Mouse (Mus musculus) layer of hippocampus, postnatal 14 days (tissue): Measurements from ENCODE around the gene Fam155a. TPM values are rescaled to one million over a fixed set of nuclear protein-coding genes. Genes with fewer than 3 reads are reported as not detected.

Experiments used
- DNase-seq, 2 experiments: peaks; one replicate each; pipeline ENCODE4 v3.0.0; 2021 to 2022; ENCODE audit warnings: low spot score in 2 of 2, mixed read lengths in 1 of 2
- total RNA-seq, 2 experiments: library from RNA; stranded (reverse); gene quantifications; 2 replicates each; pipeline ENCODE4 v1.2.3; 2021

The Fam155a gene
- total RNA-seq, 2 experiments from 2014 or later = 98.4 to 111 TPM

- DNase-seq = no peak
These were observed 270.2 kb downstream of the Fam155a start for GRCm38 (mm10) chr8:9500751-9501150.

DNA sequence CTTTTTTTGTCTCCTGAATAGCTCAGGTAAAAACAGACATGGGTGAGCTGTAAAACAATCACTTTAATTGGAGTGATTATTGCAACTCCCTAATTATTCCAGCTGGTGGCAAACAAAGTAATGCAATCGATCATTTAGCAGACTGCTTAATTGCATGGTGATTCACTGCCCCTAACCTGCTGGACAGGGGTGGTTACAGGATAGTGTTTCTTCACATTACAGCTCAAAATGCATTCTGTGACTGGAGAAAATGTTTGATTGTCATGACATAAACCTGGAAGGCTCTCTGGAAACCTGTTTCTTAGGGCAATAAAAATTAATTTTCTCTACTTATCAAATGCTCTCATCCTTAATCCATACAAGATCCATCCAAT is 276.7 kb downstream of the Fam155a start:
- DNase-seq = no peak

- no peak for DNase-seq
These were observed 277.3 kb downstream of the Fam155a start for GRCm38 (mm10) chr8:9493557-9494224.

- no peak for DNase-seq
These were observed 288.4 kb downstream of the Fam155a start for GRCm38 (mm10) chr8:9482565-9482964.

- no peak for DNase-seq
These were observed 299.7 kb downstream of the Fam155a start for GRCm38 (mm10) chr8:9471290-9471689.

GRCm38 (mm10) chr8:9470114-9470513 is 300.8 kb downstream of the Fam155a start:
- DNase-seq = no peak

- no peak for DNase-seq
These were observed 309.9 kb downstream of the Fam155a start for GRCm38 (mm10) chr8:9461111-9461510.

GRCm38 (mm10) chr8:9460707-9461106 is 310.3 kb downstream of the Fam155a start:
- no peak for DNase-seq

DNA sequence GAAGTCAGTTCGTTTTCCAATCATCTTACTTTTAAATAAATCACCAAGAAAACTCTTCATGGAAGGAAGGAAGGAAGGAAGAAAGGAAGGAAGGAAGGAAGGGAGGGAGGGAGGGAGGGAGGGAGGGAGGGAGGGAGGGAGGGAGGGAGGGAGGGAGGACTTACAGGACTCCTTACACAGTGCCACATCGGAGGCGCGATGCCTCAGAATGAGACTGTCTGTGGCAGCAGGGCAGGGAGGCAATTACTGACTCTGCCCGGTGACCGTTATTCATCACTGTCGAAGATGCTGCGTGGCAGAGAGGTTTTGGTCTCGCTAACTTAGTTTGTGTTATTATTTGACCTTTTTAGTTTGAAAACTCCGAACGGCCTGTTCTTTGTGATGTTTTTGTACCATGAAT is 312.3 kb downstream of the Fam155a start:
- DNase-seq = no peak

DNA sequence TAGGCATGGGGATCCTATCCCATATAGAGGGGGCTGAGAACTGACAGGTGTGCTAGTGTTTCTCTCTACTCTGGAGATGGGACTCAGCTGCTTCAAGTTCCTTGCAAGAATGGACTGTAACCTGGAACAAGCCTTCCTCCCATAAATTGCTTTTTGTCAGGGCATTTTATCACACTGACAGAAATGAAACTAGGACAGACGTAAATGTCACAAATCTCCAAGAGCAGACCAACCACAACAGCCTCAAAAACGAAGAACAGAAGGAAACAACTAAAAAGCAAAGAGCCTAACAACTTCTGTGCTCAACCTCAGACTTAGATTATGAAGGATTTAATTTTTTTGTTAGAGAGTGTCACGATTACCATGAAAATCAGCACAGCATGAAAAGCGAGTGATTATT is 315.8 kb downstream of the Fam155a start:
- DNase-seq = no peak

GRCm38 (mm10) chr8:9453742-9454141 is 317.2 kb downstream of the Fam155a start:
- no peak for DNase-seq

DNA sequence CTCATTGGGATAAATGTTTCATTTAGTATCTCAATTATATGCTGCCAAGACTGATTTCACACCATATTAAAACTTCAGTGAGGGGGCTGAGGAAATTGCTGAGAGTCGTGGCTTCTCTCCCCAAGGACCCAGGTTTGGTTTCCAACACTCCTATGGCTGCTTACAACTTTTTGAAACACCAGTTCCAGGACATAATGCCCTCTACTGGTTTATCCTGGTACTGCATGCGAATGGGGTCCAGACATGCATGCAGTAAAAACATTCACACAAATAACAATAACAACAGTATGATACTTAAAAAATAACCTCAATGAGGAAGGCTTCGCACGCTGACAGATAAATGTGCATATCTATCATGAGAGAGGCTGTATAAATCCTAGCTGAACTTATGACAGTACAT is 319.4 kb downstream of the Fam155a start:
- DNase-seq = no peak

GRCm38 (mm10) chr8:9448613-9449012 is 322.3 kb downstream of the Fam155a start:
- no peak for DNase-seq

- DNase-seq = no peak
These were observed 333.1 kb downstream of the Fam155a start for GRCm38 (mm10) chr8:9437822-9438221.

DNA sequence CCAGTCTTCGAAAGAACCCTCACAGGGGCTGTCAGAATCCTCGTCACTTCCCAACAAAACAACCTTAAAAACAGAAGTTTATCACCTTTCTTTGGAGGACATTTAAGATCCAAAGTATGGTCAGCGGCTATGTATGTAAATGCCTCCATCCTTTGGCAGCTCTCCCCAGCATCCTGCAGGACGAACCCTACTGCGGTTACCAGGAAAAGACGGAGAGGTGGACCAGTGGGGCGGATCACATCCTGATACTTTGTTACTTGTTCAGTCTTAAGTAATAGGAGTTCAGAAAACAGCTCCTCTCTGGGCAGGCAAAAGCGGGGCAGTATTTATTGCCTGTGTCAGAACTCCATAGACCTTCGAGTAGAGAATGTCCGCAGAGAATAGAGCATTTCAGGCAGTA is 335.5 kb downstream of the Fam155a start:
- DNase-seq = no peak

DNA sequence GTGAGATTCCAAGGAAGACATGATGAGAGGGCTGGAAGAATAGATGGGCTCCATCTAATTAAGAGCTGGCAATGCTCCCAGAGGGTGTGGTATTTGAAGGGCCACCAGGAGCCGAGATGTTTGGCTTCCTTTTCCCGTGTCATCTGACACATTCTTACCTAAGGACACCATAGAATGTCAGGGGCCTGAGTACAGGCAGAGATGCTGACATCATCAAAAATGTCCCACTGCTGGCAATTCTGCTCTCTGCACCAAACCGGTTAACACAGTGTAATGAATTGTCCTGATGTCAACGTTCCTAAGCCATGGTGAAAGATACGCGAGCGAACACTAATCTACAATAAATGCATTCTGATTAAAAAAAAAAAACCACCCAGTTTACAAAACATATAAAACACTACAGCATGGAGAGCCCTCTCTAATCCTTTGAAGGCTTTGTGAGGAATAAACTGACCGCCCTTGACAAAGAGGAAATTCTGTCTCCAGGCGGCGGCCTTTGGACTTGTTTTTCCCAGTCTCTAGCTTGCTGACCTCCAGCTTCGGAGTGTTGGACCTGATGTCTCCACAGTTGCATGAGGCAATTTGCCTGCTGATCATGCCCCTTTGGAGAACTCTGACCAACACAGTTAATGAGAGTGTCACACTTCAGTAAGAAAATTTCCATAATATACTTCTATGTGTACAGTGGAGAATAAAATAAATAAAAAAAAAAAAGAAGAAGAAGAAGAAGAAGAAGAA is 338.2 kb downstream of the Fam155a start:
- DNase-seq = no peak

DNA sequence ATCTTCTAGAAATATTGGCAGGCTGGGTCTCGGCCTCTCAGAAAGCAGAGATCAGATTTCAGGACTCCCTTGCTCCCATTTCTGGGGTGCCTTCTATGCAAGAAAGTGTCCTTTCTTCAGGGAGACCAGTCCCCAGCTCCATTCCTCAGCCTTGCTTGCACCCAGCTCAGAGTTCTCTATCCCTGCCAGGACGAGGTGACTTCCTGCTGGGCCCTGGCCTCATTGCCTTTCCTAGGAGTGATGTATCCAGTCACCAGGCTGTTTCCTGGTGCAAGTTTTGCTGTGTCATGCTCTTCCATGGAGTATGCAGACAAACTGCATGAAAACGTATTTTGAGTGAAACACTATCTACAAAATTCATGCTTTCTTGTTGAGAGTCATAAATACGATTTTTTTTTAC is 342.1 kb downstream of the Fam155a start:
- no peak for DNase-seq

- DNase-seq = no peak
These were observed 346.9 kb downstream of the Fam155a start for GRCm38 (mm10) chr8:9424069-9424468.

DNA sequence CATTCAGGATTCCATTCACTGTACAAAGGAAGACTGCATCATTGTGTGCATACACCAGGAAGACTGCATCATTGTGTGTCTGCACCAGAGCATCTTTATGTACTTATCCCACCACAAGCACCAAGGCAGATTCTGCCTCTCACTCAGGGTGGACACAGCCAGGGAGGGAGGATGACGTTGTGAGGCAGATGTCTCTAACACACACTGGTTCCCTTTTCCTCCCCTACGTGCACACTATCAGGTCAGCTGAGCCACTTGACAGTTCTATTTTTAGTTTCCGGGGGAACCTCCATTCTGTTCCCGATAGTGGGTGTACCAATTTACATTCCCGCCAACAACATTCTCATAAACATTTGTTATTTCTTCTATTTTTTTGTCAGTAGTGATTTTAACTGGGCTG is 347.4 kb downstream of the Fam155a start:
- no peak for DNase-seq

GRCm38 (mm10) chr8:9423184-9423583 is 347.8 kb downstream of the Fam155a start:
- DNase-seq = no peak

GRCm38 (mm10) chr8:9418856-9419800 is 351.8 kb downstream of the Fam155a start:
- no peak for DNase-seq

- no peak for DNase-seq
These were observed 354.8 kb downstream of the Fam155a start for GRCm38 (mm10) chr8:9416189-9416588.
